ENCODE assay signal across 7 mouse cellular contexts in the genomic region with DNA sequence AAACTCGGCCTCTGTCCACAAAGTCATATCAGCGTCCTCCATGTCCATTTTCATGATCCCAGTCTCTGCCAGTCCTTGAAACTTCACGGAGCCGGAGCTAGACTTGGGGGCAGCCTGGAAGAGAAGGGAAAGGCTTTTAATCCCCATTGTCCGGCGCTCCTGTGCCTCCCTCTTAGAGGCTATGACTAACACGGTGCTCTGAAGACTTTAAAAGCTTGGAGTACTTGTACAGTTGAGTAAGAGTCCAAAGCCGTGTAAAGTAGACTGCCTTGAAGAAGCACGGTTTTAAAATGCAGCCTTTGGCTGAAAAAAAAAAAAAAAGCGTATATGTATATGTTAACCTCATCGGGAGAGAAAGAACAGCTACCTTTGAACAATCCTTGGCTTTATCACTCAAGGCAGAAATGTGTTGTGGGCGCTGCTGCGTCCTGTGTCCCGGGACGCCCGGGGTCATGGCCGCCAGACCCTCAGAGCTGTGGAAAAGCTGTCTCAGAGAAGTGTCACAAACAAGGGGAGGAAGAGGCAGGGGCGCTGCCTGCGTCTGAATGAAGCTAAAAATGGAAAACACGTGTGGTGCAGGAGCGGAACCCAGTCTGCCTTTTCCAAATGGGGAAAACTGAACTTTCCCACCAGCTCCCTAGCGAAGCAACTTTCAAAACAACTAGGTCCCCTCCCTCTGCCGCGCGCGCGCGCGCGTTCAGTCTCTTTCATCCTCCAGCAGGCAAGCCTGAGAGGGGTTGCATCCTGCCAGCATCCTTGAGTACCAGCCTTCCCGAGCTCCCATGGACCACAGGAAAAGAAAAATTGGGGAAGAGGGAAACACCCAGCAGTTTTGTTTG.
DNase-seq lines count a peak whose midpoint lies in the region; ATAC-seq and TF ChIP-seq lines count a peak whose summit lies in the region.

No protein-coding gene starts in this region.

- H3K4me1 ChIP-seq in lung, postnatal 0 days (ENCODE audit: insufficient read depth, low read depth, low read length) = no peaks in the 10 kb centered on the region
- H3K4me1 ChIP-seq in stomach, embryonic 16.5 days (ENCODE audit: control insufficient read depth, insufficient read depth, low read length) = 0 out of 2 replicates have a peak, but pooled peaks cover 3% of the 10 kb centered on the region

- ATAC-seq in lung, postnatal 0 days = peak; percentile 52
- no peak for ATAC-seq in stomach, embryonic 16.5 days (ENCODE audit: insufficient read depth, low FRiP score)

- peak overlapping the region; percentile 36 for H3K9ac ChIP-seq in lung, postnatal 0 days (replicated peaks; ENCODE audit: low read depth)
- H3K9ac ChIP-seq in stomach, embryonic 16.5 days (ENCODE audit: low read length) = peak overlapping the region; percentile 55

- TF ChIP-seq CTCF in lung, postnatal 0 days (IDR thresholded peaks at IDR 0.05) = no peak

- no peaks in the 10 kb centered on the region for H3K27me3 ChIP-seq in lung, postnatal 0 days (replicated peaks; ENCODE audit: insufficient read depth, low read length)
- 0 out of 2 replicates have a peak, but pooled peaks cover 6% of the 10 kb centered on the region for H3K27me3 ChIP-seq in stomach, embryonic 16.5 days (ENCODE audit: control insufficient read depth, insufficient read depth, low read length)

- H3K36me3 ChIP-seq in lung, postnatal 0 days (ENCODE audit: insufficient read depth, low read length) = no peaks in the 10 kb centered on the region
- no peaks in the 10 kb centered on the region for H3K36me3 ChIP-seq in stomach, embryonic 16.5 days (ENCODE audit: control insufficient read depth, insufficient read depth, low read length)

- H3K4me3 ChIP-seq in lung, postnatal 0 days (ENCODE audit: low read depth, low read length) = peak overlapping the region; percentile 48
- H3K4me3 ChIP-seq in stomach, embryonic 16.5 days (replicated peaks; ENCODE audit: low read length) = peak overlapping the region; percentile 64

- peak overlapping the region; percentile 91 for H3K4me2 ChIP-seq in lung, postnatal 0 days (replicated peaks; ENCODE audit: low read depth, low read length)
- H3K4me2 ChIP-seq in stomach, embryonic 16.5 days (ENCODE audit: low read depth, low read length) = peak overlapping the region; percentile 92

- peak; percentile 51 for DNase-seq in ES-CJ7 (ENCODE audit: low read depth, low spot score)
- peak; percentile 45 for DNase-seq in adrenal gland, postnatal 14 days
- peak; percentile 55 to 60 for DNase-seq in heart, adult 18-20 months
- peak; percentile 28 for DNase-seq in kidney, adult 11 months
- DNase-seq in lung, postnatal 0 days (ENCODE audit: low spot score) = peak; percentile 82
- no peak for DNase-seq in cerebellum, adult 8-10 months

- H3K9me3 ChIP-seq in lung, postnatal 0 days (ENCODE audit: low read length) = no peaks in the 10 kb centered on the region
- H3K9me3 ChIP-seq in stomach, embryonic 16.5 days (replicated peaks; ENCODE audit: control insufficient read depth, low read length) = no peaks in the 10 kb centered on the region

- no peak for TF ChIP-seq EP300 in lung, postnatal 0 days (IDR thresholded peaks at IDR 0.05)

- H3K27ac ChIP-seq in lung, postnatal 0 days (ENCODE audit: low read length) = peak overlapping the region; percentile 66
- no peak overlapping the region for H3K27ac ChIP-seq in stomach, embryonic 16.5 days (ENCODE audit: low read length)

- 5% methylated on average over 31 of the region's 31 CpGs for WGBS in lung, postnatal 0 days
- WGBS in stomach, embryonic 16.5 days = 4% methylated on average over 31 of the region's 31 CpGs
